Mouse (Mus musculus) forebrain, postnatal 0 days (tissue): ENCODE measurements around the gene Siglec1. TPM values are rescaled to one million over a fixed set of nuclear protein-coding genes. Genes with fewer than 3 reads are reported as not detected.
"Not testable (repeated sequence)": the region's sequence is repeated elsewhere in the genome, so short reads cannot be mapped to it uniquely, and the experiment has no call there.

Experiments
- ATAC-seq: fragments of 200-750 bp; cut with Nextera tagmentation; 2 replicates; pipeline ENCODE4 v1.8.0; 2017; ENCODE audit warnings: mild to moderate bottlenecking, moderate library complexity
- DNase-seq: peaks from one replicate; pipeline ENCODE4 v3.0.0-alpha.2; 2015
- H3K27ac ChIP-seq: fragments of 300-500 bp; sonication (generic); 2 replicates; pipeline ENCODE4 v1.5.1; 2014; ENCODE audit warnings: low read depth, mild to moderate bottlenecking, antibody characterized with exemption, low read length, moderate library complexity, mixed read lengths
- H3K27me3 ChIP-seq: fragments of 300-500 bp; sonication (generic); 2 replicates; pipeline ENCODE4 v1.6.1; 2014; ENCODE audit warnings: mild to moderate bottlenecking, low read length, mixed read lengths; ENCODE audit not compliant: insufficient read depth
- H3K36me3 ChIP-seq: fragments of 300-500 bp; sonication (generic); 2 replicates; pipeline ENCODE4 v1.6.1; 2014; ENCODE audit warnings: mild to moderate bottlenecking, moderate library complexity; ENCODE audit not compliant: insufficient read depth
- H3K4me1 ChIP-seq: fragments of 300-500 bp; sonication (generic); 2 replicates; pipeline ENCODE4 v1.6.1; 2014; ENCODE audit warnings: antibody characterized with exemption; ENCODE audit not compliant: insufficient read depth
- H3K4me2 ChIP-seq: fragments of 300-500 bp; sonication (generic); 2 replicates; pipeline ENCODE4 v1.6.1; 2014; ENCODE audit warnings: low read depth, mild to moderate bottlenecking, moderate library complexity
- H3K4me3 ChIP-seq: fragments of 300-500 bp; sonication (generic); 2 replicates; pipeline ENCODE4 v1.5.1; 2014; ENCODE audit warnings: low read depth, low read length, mixed read lengths
- H3K9ac ChIP-seq: fragments of 300-500 bp; sonication (generic); 2 replicates; pipeline ENCODE4 v1.6.1; 2014; ENCODE audit warnings: mild to moderate bottlenecking
- H3K9me3 ChIP-seq: fragments of 300-500 bp; sonication (generic); 2 replicates; pipeline ENCODE4 v1.6.1; 2016; ENCODE audit warnings: low read length
- CTCF ChIP-seq: sonication (generic); IDR thresholded peaks from 2 replicates; pipeline ENCODE4 v1.5.1; 2016; ENCODE audit warnings: antibody characterized with exemption, control low read depth, low read depth
- WGBS: fragments of 180-500 bp; shearing (Covaris S2); extraction: QIAGEN DNeasy Blood & Tissue Kit; methylation state at CpG from one replicate; pipeline ENCODE4 v1.1.7; 2014; 5-methylcytosine and 5-hydroxymethylcytosine counted together
- microRNA-seq, 2 experiments: library from miRNA; unstranded; fragments of <30 nt; microRNA quantifications; one replicate each; pipeline ENCODE4; 2016
- polyA plus RNA-seq: library from polyadenylated mRNA; unstranded; fragments of >200 nt; fragmentation: Nextera tagmentation; extraction: Ambion mirVana; gene quantifications from 2 replicates; pipeline ENCODE4 v1.2.1, GENCODE M21; 2015
- total RNA-seq: library from RNA; depleted of rRNA; stranded (reverse); fragments of >200 nt; gene quantifications from 2 replicates; pipeline ENCODE4 v1.2.3, GENCODE M21; 2014; rRNA removed

Siglec1 gene
- total and polyA plus RNA-seq, 2 experiments from 2014 or later: 0.18 to 1.7 TPM

GRCm38 (mm10) chr2:131036343-131036742, 50.2 kb downstream of the Siglec1 start:
- no peak overlapping the region for H3K9ac ChIP-seq
- H3K4me2 ChIP-seq: no peak overlapping the region
- DNase-seq (no peak), ATAC-seq (no peak)
- no peak overlapping the region for H3K27ac ChIP-seq
- H3K4me1 ChIP-seq: peaks cover 7% of the 10 kb centered on the region; the same call in 1 of the 2 replicates
- H3K27me3 ChIP-seq: no peaks in the 10 kb centered on the region
- 95% methylated on average over 2 of the region's 2 CpGs for WGBS
- TF ChIP-seq CTCF: no peak
- no peaks in the 10 kb centered on the region for H3K36me3 ChIP-seq
- 0 out of 2 replicates have a peak, but pooled peaks cover 3% of the 10 kb centered on the region for H3K9me3 ChIP-seq
- no peak overlapping the region for H3K4me3 ChIP-seq

DNA sequence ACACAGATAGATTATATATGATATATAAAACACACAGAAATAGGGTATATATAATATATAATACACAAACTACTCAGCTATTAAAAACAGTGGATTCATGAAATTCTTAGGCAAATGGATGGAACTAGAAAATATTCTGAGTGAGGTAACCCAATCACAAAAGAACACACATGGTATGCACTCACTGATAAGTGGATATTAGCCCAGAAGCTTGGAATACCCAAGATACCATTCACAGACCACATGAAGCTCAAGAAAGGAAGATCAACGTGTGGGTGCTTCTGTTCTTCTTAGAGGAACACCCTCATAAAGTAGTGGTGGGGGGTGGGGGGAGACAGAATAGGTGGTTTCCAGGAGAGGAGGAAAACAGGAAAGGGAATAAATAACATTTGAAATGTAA, 55.2 kb downstream of the Siglec1 start:
- not testable (repeated sequence) for H3K9me3 ChIP-seq, DNase-seq, H3K27ac ChIP-seq, H3K4me1 ChIP-seq, H3K4me2 ChIP-seq, H3K27me3 ChIP-seq, ATAC-seq, H3K4me3 ChIP-seq, H3K9ac ChIP-seq
- WGBS: 77% methylated on average over 1 of the region's 1 CpGs
- peaks cover 21% of the 10 kb centered on the region for H3K36me3 ChIP-seq

- TF ChIP-seq CTCF: no peak
- DNase-seq: no peak
- 100% methylated on average over 1 of the region's 1 CpGs for WGBS
- H3K4me2 ChIP-seq: no peak overlapping the region
- 0 out of 2 replicates have a peak, but pooled peaks cover 3% of the 10 kb centered on the region for H3K9me3 ChIP-seq
- no peak for ATAC-seq
- H3K27me3 ChIP-seq: no peaks in the 10 kb centered on the region
- H3K4me1 ChIP-seq: no peaks in the 10 kb centered on the region
- no peak overlapping the region for H3K27ac ChIP-seq
- no peak overlapping the region for H3K9ac ChIP-seq
- H3K36me3 ChIP-seq: peaks cover 24% of the 10 kb centered on the region
- H3K4me3 ChIP-seq: no peak overlapping the region
Observed at GRCm38 (mm10) chr2:131030998-131031397, 55.6 kb downstream of the Siglec1 start.

DNA sequence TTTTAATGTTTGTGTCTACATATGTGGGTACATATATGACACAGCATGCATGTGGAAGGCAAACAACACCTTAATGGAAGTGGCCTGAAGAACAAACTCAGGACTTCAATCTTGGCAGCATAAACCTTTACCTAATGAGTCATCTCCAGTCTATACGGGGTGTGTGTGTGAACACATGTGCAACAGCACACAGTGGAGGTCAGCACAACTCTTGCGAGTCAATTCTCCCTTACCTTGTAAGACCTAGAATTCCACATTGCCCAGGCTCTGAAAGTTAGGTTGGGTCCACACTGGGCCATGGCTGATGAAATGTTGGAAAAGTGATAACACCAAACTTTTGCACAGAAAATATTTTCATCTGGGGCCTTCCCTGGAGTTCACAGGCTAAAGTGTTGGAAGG, 56.0 kb downstream of the Siglec1 start:
- WGBS: 96% methylated on average over 2 of the region's 2 CpGs
- H3K36me3 ChIP-seq: peaks cover 29% of the 10 kb centered on the region
- no peak for ATAC-seq
- H3K27me3 ChIP-seq: no peaks in the 10 kb centered on the region
- no peak overlapping the region for H3K4me2 ChIP-seq
- no peak for DNase-seq
- 0 out of 2 replicates have a peak, but pooled peaks cover 3% of the 10 kb centered on the region for H3K9me3 ChIP-seq
- no peak overlapping the region for H3K4me3 ChIP-seq
- H3K4me1 ChIP-seq: no peaks in the 10 kb centered on the region
- H3K9ac ChIP-seq: no peak overlapping the region
- no peak for TF ChIP-seq CTCF
- H3K27ac ChIP-seq: no peak overlapping the region

DNA sequence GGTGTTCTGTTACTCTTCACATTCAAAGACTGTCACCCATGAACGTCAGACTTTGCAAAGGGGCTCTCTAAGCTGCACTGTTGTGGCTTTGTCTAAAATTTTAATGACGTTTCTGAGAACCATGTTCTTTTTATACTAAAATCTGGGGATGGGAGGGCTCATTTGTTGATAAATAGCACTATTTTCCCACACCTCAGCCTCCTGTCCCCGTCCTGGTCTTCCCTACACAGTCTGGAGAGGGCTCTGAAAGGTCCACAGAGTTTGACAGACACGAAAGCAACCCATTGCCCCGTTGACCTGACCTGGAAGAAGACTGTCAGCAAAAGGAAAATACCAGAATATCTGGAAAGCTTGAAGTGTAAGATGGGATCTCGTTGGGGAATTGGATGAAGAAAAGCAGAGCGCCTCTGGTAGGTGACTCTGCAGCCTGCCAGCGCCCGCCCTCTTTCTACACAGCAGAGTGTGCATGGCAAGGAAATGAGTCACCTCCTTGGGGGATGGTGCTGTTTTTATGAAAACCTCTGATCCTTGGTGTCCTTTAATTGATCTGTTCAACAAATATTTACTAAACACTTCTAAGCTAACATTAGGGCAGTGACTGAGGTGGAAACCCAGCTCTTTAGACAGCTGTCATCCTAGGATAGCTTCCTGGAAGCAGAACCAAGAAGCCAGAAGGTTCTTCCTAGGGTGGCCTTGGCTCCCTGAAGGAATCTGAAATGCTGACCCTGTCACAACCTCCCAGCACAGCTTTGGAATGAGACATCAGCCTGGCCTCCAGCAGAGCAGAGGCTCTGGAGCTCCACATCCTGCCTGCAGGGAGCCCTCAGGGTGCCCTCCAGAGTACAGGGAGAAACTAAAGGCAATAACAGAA, 57.3 kb downstream of the Siglec1 start:
- no peak for ATAC-seq
- no peak for DNase-seq
- no peaks in the 10 kb centered on the region for H3K27me3 ChIP-seq
- WGBS: 69% methylated on average over 9 of the region's 9 CpGs
- no peaks in the 10 kb centered on the region for H3K4me1 ChIP-seq
- no peak overlapping the region for H3K4me3 ChIP-seq
- no peak for TF ChIP-seq CTCF
- H3K27ac ChIP-seq: no peak overlapping the region
- peaks cover 34% of the 10 kb centered on the region for H3K36me3 ChIP-seq
- H3K9ac ChIP-seq: no peak overlapping the region
- 0 out of 2 replicates have a peak, but pooled peaks cover 3% of the 10 kb centered on the region for H3K9me3 ChIP-seq
- H3K4me2 ChIP-seq: no peak overlapping the region

DNA sequence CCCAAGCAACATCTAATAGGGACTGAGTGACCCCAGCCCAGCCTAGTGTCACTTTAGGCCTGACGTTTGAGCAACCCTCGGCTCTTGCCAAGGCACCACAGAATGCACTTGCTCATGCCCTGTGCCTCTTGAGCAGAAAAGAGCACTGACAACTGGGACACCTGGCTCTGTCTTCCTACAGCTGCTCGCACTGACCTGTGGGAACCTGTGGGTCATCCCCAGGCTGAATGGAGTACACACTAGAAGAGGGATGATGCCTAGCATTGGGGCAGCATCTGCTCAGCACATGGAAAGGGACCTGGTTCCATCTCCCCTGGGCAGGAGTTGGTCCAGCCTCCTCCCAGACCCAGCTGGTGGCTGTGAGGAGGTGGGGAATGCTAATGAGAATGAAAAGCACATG, 59.6 kb downstream of the Siglec1 start:
- DNase-seq (no peak), ATAC-seq (no peak)
- Histone ChIP-seq H3K9me3 (no peaks in the 10 kb centered on the region), H3K4me1 (no peaks in the 10 kb centered on the region), H3K4me3 (no peak overlapping the region), H3K4me2 (no peak overlapping the region), H3K27ac (no peak overlapping the region), H3K9ac (no peak overlapping the region), H3K36me3 (peaks cover 56% of the 10 kb centered on the region), H3K27me3 (no peaks in the 10 kb centered on the region)
- 87% methylated on average over 3 of the region's 3 CpGs for WGBS
- no peak for TF ChIP-seq CTCF

GRCm38 (mm10) chr2:131025230-131025629, 61.3 kb downstream of the Siglec1 start:
- Histone ChIP-seq H3K4me1 (no peaks in the 10 kb centered on the region), H3K27ac (no peak overlapping the region), H3K36me3 (peaks cover 68% of the 10 kb centered on the region), H3K9ac (no peak overlapping the region), H3K27me3 (no peaks in the 10 kb centered on the region), H3K4me2 (no peak overlapping the region), H3K9me3 (no peaks in the 10 kb centered on the region), H3K4me3 (no peak overlapping the region)
- no peak for TF ChIP-seq CTCF
- WGBS: 93% methylated on average over 2 of the region's 2 CpGs
- ATAC-seq (no peak), DNase-seq (no peak)

Small RNAs within 50 kb of the gene (microRNA-seq; reads per million reads assigned to microRNA genes)
- gene Mir6973b: 0 to 0.24 reads per million in 2 experiments

Other genes with a start within 250 kb of the Siglec1 start
- 88.5 and 97.9 TPM in 2 replicates for gene 4930402H24Rik, start 180.4 kb downstream of the Siglec1 start, total RNA-seq
- gene 4930402H24Rik, start 180.4 kb downstream of the Siglec1 start, polyA plus RNA-seq: 31.3 and 49.2 TPM in 2 replicates
- 61.2 and 80.3 TPM in 2 replicates for gene Atrn, start 180.3 kb downstream of the Siglec1 start, total RNA-seq
- gene Atrn, start 180.3 kb downstream of the Siglec1 start, polyA plus RNA-seq: 9.1 and 11.4 TPM in 2 replicates
- 39.8 and 52.0 TPM in 2 replicates for gene Gfra4, start 43.7 kb downstream of the Siglec1 start, total RNA-seq
- gene Gfra4, start 43.7 kb downstream of the Siglec1 start, polyA plus RNA-seq: 53.7 and 61.9 TPM in 2 replicates
- 0.77 and 3.1 TPM in 2 replicates for gene Adam33, start 23.0 kb downstream of the Siglec1 start, total RNA-seq
- gene Adam33, start 23.0 kb downstream of the Siglec1 start, polyA plus RNA-seq: 0.82 and 0.85 TPM in 2 replicates
- 5.3 and 6.3 TPM in 2 replicates for gene Hspa12b, start 40.5 kb upstream of the Siglec1 start, total RNA-seq
- gene Hspa12b, start 40.5 kb upstream of the Siglec1 start, polyA plus RNA-seq: 2.2 and 2.4 TPM in 2 replicates
- not detected in 2 replicates for gene Gm11037, start 46.7 kb upstream of the Siglec1 start, total RNA-seq
- gene Gm11037, start 46.7 kb upstream of the Siglec1 start, polyA plus RNA-seq: not detected in 2 replicates
- 47.2 and 95.0 TPM in 2 replicates for gene 1700037H04Rik, start 73.3 kb upstream of the Siglec1 start, total RNA-seq
- 94.0 and 96.2 TPM in 2 replicates for gene 1700037H04Rik, start 73.3 kb upstream of the Siglec1 start, polyA plus RNA-seq
- gene Cenpb, start 93.3 kb upstream of the Siglec1 start, total RNA-seq: 113 and 120 TPM in 2 replicates
- 13.0 and 17.9 TPM in 2 replicates for gene Cenpb, start 93.3 kb upstream of the Siglec1 start, polyA plus RNA-seq
- gene Cdc25b, start 100.2 kb upstream of the Siglec1 start, total RNA-seq: 10.6 and 11.7 TPM in 2 replicates
- gene Cdc25b, start 100.2 kb upstream of the Siglec1 start, polyA plus RNA-seq: 12.4 and 15.2 TPM in 2 replicates
- gene Spef1, start 100.5 kb upstream of the Siglec1 start, total RNA-seq: 19.6 and 26.2 TPM in 2 replicates
- 7.7 and 9.7 TPM in 2 replicates for gene Spef1, start 100.5 kb upstream of the Siglec1 start, polyA plus RNA-seq
- 37.4 and 40.7 TPM in 2 replicates for gene Ap5s1, start 120.3 kb upstream of the Siglec1 start, total RNA-seq
- 36.1 and 36.8 TPM in 2 replicates for gene Ap5s1, start 120.3 kb upstream of the Siglec1 start, polyA plus RNA-seq
- gene Mavs, start 147.3 kb upstream of the Siglec1 start, total RNA-seq: 3.8 and 5.7 TPM in 2 replicates
- 3.5 and 5.0 TPM in 2 replicates for gene Mavs, start 147.3 kb upstream of the Siglec1 start, polyA plus RNA-seq
- gene Pank2, start 175.7 kb upstream of the Siglec1 start, total RNA-seq: 41.9 and 44.9 TPM in 2 replicates
- gene Pank2, start 175.7 kb upstream of the Siglec1 start, polyA plus RNA-seq: 28.6 and 33.5 TPM in 2 replicates